Mouse (Mus musculus): ENCODE measurements around the gene Tbc1d5. TPM values are rescaled to one million over a fixed set of nuclear protein-coding genes. Genes with fewer than 3 reads are reported as not detected.

Tbc1d5 gene
- polyA plus RNA-seq (2015; fragmentation: Nextera tagmentation; extraction: Ambion mirVana) = 9.5 and 10.2 TPM in 2 replicates

DNA sequence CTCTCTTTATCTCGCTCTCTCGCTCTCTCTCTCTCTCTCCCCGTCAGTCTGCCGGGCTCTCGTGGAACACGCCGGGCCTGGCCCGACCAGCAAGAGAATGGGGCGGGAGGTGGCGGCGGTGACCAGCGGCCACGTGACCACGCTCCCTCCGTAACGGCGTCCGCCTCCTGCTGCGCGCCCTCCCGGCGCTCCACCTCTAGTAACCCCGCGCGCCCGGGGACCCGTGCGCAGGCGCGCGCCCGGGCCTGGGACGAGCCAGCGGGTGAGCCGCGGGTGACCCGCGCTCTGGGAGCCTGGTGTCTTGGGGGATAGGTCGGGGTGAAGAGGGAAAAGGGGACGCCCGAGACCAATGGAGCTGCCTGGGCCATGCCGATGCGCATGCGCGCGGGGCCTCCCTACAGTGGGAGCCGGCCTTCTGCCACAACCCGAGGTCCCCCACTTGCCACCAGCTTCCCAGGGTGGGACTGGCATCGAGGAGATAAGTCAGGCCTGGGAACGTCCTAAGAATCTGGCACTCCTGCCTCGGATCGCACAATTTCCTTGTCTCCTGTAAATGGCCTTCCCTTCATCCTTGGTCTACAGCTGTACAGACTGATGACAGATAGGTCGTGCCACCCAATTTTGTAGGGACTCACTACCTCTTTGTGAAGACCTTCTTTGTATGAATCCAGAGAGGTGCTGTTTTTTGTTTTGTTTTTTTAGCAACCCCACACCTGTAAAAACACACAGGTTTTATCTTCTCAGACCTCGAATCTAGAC, at the start of gene Tbc1d5:
Gene Tbc1d5 (minus strand): TSS at position 158 of the 759 bp plus-strand sequence.
- Histone ChIP-seq H3K4me1 (ENCODE audit: control insufficient read depth, insufficient read depth, low read length) (peaks cover 8% of the 10 kb centered on the region), H3K27me3 (ENCODE audit: control insufficient read depth, insufficient read depth, low read length) (no peaks in the 10 kb centered on the region), H3K27ac (ENCODE audit: low read length) (peak within 1 kb of the TSS; percentile 99), H3K9ac (ENCODE audit: low read length) (peak within 1 kb of the TSS; percentile 98), H3K4me2 (ENCODE audit: low read depth, low read length) (peak within 1 kb of the TSS; percentile 90), H3K9me3 (replicated peaks; ENCODE audit: control insufficient read depth, low read length) (no peaks in the 10 kb centered on the region), H3K4me3 (ENCODE audit: low read length) (peak within 1 kb of the TSS; percentile 87), H3K36me3 (ENCODE audit: control insufficient read depth, insufficient read depth) (no peaks in the 10 kb centered on the region)
- peak; percentile 98 for ATAC-seq (replicated peaks; ENCODE audit: extremely low read depth, insufficient read depth, low FRiP score)
- 2% methylated on average over 54 of the region's 54 CpGs for WGBS

- Histone ChIP-seq H3K9me3 (replicated peaks; ENCODE audit: control insufficient read depth, low read length) (no peaks in the 10 kb centered on the region), H3K27me3 (ENCODE audit: control insufficient read depth, insufficient read depth, low read length) (no peaks in the 10 kb centered on the region), H3K9ac (ENCODE audit: low read length) (no peak overlapping the region), H3K27ac (ENCODE audit: low read length) (no peak overlapping the region), H3K4me1 (ENCODE audit: control insufficient read depth, insufficient read depth, low read length) (no peaks in the 10 kb centered on the region), H3K4me3 (ENCODE audit: low read length) (no peak overlapping the region), H3K4me2 (ENCODE audit: low read depth, low read length) (no peak overlapping the region), H3K36me3 (ENCODE audit: control insufficient read depth, insufficient read depth) (no peaks in the 10 kb centered on the region)
- WGBS = 84% methylated on average over 1 of the region's 1 CpGs
- no peak for ATAC-seq (replicated peaks; ENCODE audit: extremely low read depth, insufficient read depth, low FRiP score)
Measured at GRCm38 (mm10) chr17:51226056-51226455, 46.9 kb upstream of the Tbc1d5 start.

GRCm38 (mm10) chr17:51223152-51223551, 44.0 kb upstream of the Tbc1d5 start:
- no peak for ATAC-seq (replicated peaks; ENCODE audit: extremely low read depth, insufficient read depth, low FRiP score)

GRCm38 (mm10) chr17:51221075-51221474, 41.9 kb upstream of the Tbc1d5 start:
- H3K9ac ChIP-seq (ENCODE audit: low read length) = no peak overlapping the region
- ATAC-seq (replicated peaks; ENCODE audit: extremely low read depth, insufficient read depth, low FRiP score) = no peak
- H3K27me3 ChIP-seq (ENCODE audit: control insufficient read depth, insufficient read depth, low read length) = no peaks in the 10 kb centered on the region
- no peak overlapping the region for H3K4me3 ChIP-seq (ENCODE audit: low read length)
- H3K27ac ChIP-seq (ENCODE audit: low read length) = no peak overlapping the region
- no peak overlapping the region for H3K4me2 ChIP-seq (ENCODE audit: low read depth, low read length)
- H3K9me3 ChIP-seq (replicated peaks; ENCODE audit: control insufficient read depth, low read length) = peaks cover under 1% of the 10 kb centered on the region; the same call in 1 of the 2 replicates
- 58% methylated on average over 7 of the region's 7 CpGs for WGBS
- no peaks in the 10 kb centered on the region for H3K4me1 ChIP-seq (ENCODE audit: control insufficient read depth, insufficient read depth, low read length)
- H3K36me3 ChIP-seq (ENCODE audit: control insufficient read depth, insufficient read depth) = no peaks in the 10 kb centered on the region

More at GRCm38 (mm10) chr17:51223152-51223551, 44.0 kb upstream of the Tbc1d5 start:
- Histone ChIP-seq H3K36me3 (ENCODE audit: control insufficient read depth, insufficient read depth) (no peaks in the 10 kb centered on the region), H3K9ac (ENCODE audit: low read length) (no peak overlapping the region), H3K4me2 (ENCODE audit: low read depth, low read length) (no peak overlapping the region), H3K4me3 (ENCODE audit: low read length) (no peak overlapping the region), H3K9me3 (replicated peaks; ENCODE audit: control insufficient read depth, low read length) (no peaks in the 10 kb centered on the region), H3K4me1 (ENCODE audit: control insufficient read depth, insufficient read depth, low read length) (no peaks in the 10 kb centered on the region), H3K27me3 (ENCODE audit: control insufficient read depth, insufficient read depth, low read length) (no peaks in the 10 kb centered on the region), H3K27ac (ENCODE audit: low read length) (no peak overlapping the region)
- 41% methylated on average over 4 of the region's 4 CpGs for WGBS

- ATAC-seq (replicated peaks; ENCODE audit: extremely low read depth, insufficient read depth, low FRiP score) = no peak
- WGBS = 84% methylated on average over 3 of the region's 3 CpGs
- H3K4me1 ChIP-seq (ENCODE audit: control insufficient read depth, insufficient read depth, low read length) = no peaks in the 10 kb centered on the region
- H3K4me3 ChIP-seq (ENCODE audit: low read length) = no peak overlapping the region
- no peaks in the 10 kb centered on the region for H3K27me3 ChIP-seq (ENCODE audit: control insufficient read depth, insufficient read depth, low read length)
- H3K9me3 ChIP-seq (replicated peaks; ENCODE audit: control insufficient read depth, low read length) = peaks cover 2% of the 10 kb centered on the region; the same call in 1 of the 2 replicates
- H3K9ac ChIP-seq (ENCODE audit: low read length) = no peak overlapping the region
- no peaks in the 10 kb centered on the region for H3K36me3 ChIP-seq (ENCODE audit: control insufficient read depth, insufficient read depth)
- H3K27ac ChIP-seq (ENCODE audit: low read length) = no peak overlapping the region
- no peak overlapping the region for H3K4me2 ChIP-seq (ENCODE audit: low read depth, low read length)
Measured at GRCm38 (mm10) chr17:51219897-51220296, 40.7 kb upstream of the Tbc1d5 start.

GRCm38 (mm10) chr17:51216426-51216825, 37.3 kb upstream of the Tbc1d5 start:
- 85% methylated on average over 6 of the region's 6 CpGs for WGBS
- H3K4me2 ChIP-seq (ENCODE audit: low read depth, low read length) = no peak overlapping the region
- no peak overlapping the region for H3K4me3 ChIP-seq (ENCODE audit: low read length)
- no peaks in the 10 kb centered on the region for H3K36me3 ChIP-seq (ENCODE audit: control insufficient read depth, insufficient read depth)
- H3K27ac ChIP-seq (ENCODE audit: low read length) = no peak overlapping the region
- H3K9ac ChIP-seq (ENCODE audit: low read length) = no peak overlapping the region
- ATAC-seq (replicated peaks; ENCODE audit: extremely low read depth, insufficient read depth, low FRiP score) = no peak
- H3K27me3 ChIP-seq (ENCODE audit: control insufficient read depth, insufficient read depth, low read length) = no peaks in the 10 kb centered on the region
- H3K4me1 ChIP-seq (ENCODE audit: control insufficient read depth, insufficient read depth, low read length) = no peaks in the 10 kb centered on the region
- H3K9me3 ChIP-seq (replicated peaks; ENCODE audit: control insufficient read depth, low read length) = peaks cover 2% of the 10 kb centered on the region; the same call in 1 of the 2 replicates

DNA sequence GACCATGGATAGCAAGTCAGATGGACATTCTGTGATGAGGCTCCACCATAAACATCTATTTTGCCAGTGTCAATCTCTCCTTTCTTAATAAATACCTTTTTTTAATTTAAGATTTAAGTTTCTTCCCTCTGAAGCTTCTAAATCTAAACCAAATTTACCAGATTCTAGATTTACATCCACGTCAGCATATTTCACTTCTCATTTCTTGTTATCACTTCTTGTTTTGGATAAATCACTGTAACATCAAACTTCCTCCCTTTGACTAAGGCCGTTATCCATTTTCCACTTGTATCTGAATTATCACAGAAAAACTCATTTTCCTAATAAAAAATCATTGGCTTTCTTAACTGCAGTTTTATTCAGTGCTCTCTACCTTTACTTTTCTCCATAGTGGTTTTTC, 30.4 kb upstream of the Tbc1d5 start:
- no peaks in the 10 kb centered on the region for H3K36me3 ChIP-seq (ENCODE audit: control insufficient read depth, insufficient read depth)
- H3K4me3 ChIP-seq (ENCODE audit: low read length) = no peak overlapping the region
- no peak overlapping the region for H3K4me2 ChIP-seq (ENCODE audit: low read depth, low read length)
- 74% methylated on average over 2 of the region's 2 CpGs for WGBS
- H3K27ac ChIP-seq (ENCODE audit: low read length) = no peak overlapping the region
- no peak overlapping the region for H3K9ac ChIP-seq (ENCODE audit: low read length)
- H3K27me3 ChIP-seq (ENCODE audit: control insufficient read depth, insufficient read depth, low read length) = no peaks in the 10 kb centered on the region
- no peaks in the 10 kb centered on the region for H3K9me3 ChIP-seq (replicated peaks; ENCODE audit: control insufficient read depth, low read length)
- no peaks in the 10 kb centered on the region for H3K4me1 ChIP-seq (ENCODE audit: control insufficient read depth, insufficient read depth, low read length)
- no peak for ATAC-seq (replicated peaks; ENCODE audit: extremely low read depth, insufficient read depth, low FRiP score)

- Histone ChIP-seq H3K4me3 (ENCODE audit: low read length) (no peak overlapping the region), H3K4me1 (ENCODE audit: control insufficient read depth, insufficient read depth, low read length) (no peaks in the 10 kb centered on the region), H3K27me3 (ENCODE audit: control insufficient read depth, insufficient read depth, low read length) (no peaks in the 10 kb centered on the region), H3K4me2 (ENCODE audit: low read depth, low read length) (no peak overlapping the region), H3K9me3 (replicated peaks; ENCODE audit: control insufficient read depth, low read length) (no peaks in the 10 kb centered on the region; the same call in 1 of the 2 replicates), H3K36me3 (ENCODE audit: control insufficient read depth, insufficient read depth) (no peaks in the 10 kb centered on the region), H3K27ac (ENCODE audit: low read length) (no peak overlapping the region), H3K9ac (ENCODE audit: low read length) (no peak overlapping the region)
- 56% methylated on average over 2 of the region's 2 CpGs for WGBS
- no peak for ATAC-seq (replicated peaks; ENCODE audit: extremely low read depth, insufficient read depth, low FRiP score)
Measured at GRCm38 (mm10) chr17:51204643-51205042, 25.5 kb upstream of the Tbc1d5 start.

GRCm38 (mm10) chr17:51195561-51195960, 16.4 kb upstream of the Tbc1d5 start:
- Histone ChIP-seq H3K4me3 (ENCODE audit: low read length) (no peak overlapping the region), H3K9ac (ENCODE audit: low read length) (no peak overlapping the region), H3K4me1 (ENCODE audit: control insufficient read depth, insufficient read depth, low read length) (no peaks in the 10 kb centered on the region), H3K4me2 (ENCODE audit: low read depth, low read length) (no peak overlapping the region), H3K27ac (ENCODE audit: low read length) (no peak overlapping the region), H3K27me3 (ENCODE audit: control insufficient read depth, insufficient read depth, low read length) (no peaks in the 10 kb centered on the region), H3K9me3 (replicated peaks; ENCODE audit: control insufficient read depth, low read length) (no peaks in the 10 kb centered on the region), H3K36me3 (ENCODE audit: control insufficient read depth, insufficient read depth) (no peaks in the 10 kb centered on the region)
- 69% methylated on average over 2 of the region's 2 CpGs for WGBS
- no peak for ATAC-seq (replicated peaks; ENCODE audit: extremely low read depth, insufficient read depth, low FRiP score)
